Mouse (Mus musculus) lung, postnatal 0 days (tissue): ENCODE measurements around the gene Syngr2.

Experiments
- CTCF ChIP-seq: IDR thresholded peaks from 2 replicates; pipeline ENCODE4 v1.5.1; 2016; ENCODE audit warnings: antibody characterized with exemption, mild to moderate bottlenecking
- EP300 ChIP-seq: IDR thresholded peaks from 2 replicates; pipeline ENCODE4 v1.6.1; 2016; ENCODE audit warnings: antibody characterized with exemption, mild to moderate bottlenecking, control low read depth

- TF ChIP-seq CTCF, result no peak
- no peak for TF ChIP-seq EP300
Measured at GRCm38 (mm10) chr11:117857462-117857861, 48.0 kb downstream of the Syngr2 start.
